Mouse (Mus musculus): Measurements from ENCODE around the gene Stab1.
A peak's percentile ranks its signal among the peaks of the same experiment; 100 is the strongest.

Gene Stab1

GRCm38 (mm10) chr14:31194891-31195513, 26.6 kb upstream of the Stab1 start:
- DNase-seq (ENCODE audit: low read depth) = no peak

GRCm38 (mm10) chr14:31194441-31194840, 26.0 kb upstream of the Stab1 start:
- DNase-seq (ENCODE audit: low read depth) = no peak

- DNase-seq (ENCODE audit: low read depth) = no peak
Observed at GRCm38 (mm10) chr14:31193791-31194190, 25.4 kb upstream of the Stab1 start.

- peak; percentile 55 for DNase-seq (ENCODE audit: low read depth)
Observed at GRCm38 (mm10) chr14:31191936-31192335, 23.5 kb upstream of the Stab1 start.

GRCm38 (mm10) chr14:31189348-31189747, 20.9 kb upstream of the Stab1 start:
- peak; percentile 45 for DNase-seq (ENCODE audit: low read depth)

- DNase-seq (ENCODE audit: low read depth) = peak; percentile 85
Observed at GRCm38 (mm10) chr14:31188771-31189181, 20.3 kb upstream of the Stab1 start.

- DNase-seq (ENCODE audit: low read depth) = no peak
Observed at GRCm38 (mm10) chr14:31186656-31187055, 18.2 kb upstream of the Stab1 start.

- DNase-seq (ENCODE audit: low read depth) = no peak
Observed at GRCm38 (mm10) chr14:31184195-31184594, 15.8 kb upstream of the Stab1 start.

- DNase-seq (ENCODE audit: low read depth) = no peak
Observed at GRCm38 (mm10) chr14:31183541-31183940, 15.1 kb upstream of the Stab1 start.

GRCm38 (mm10) chr14:31182786-31183290, 14.4 kb upstream of the Stab1 start:
- DNase-seq (ENCODE audit: low read depth) = peak; percentile 52

GRCm38 (mm10) chr14:31181512-31181911, 13.1 kb upstream of the Stab1 start:
- no peak for DNase-seq (ENCODE audit: low read depth)

GRCm38 (mm10) chr14:31179677-31180365, 11.4 kb upstream of the Stab1 start:
- no peak for DNase-seq (ENCODE audit: low read depth)

GRCm38 (mm10) chr14:31177715-31178114, 9.3 kb upstream of the Stab1 start:
- DNase-seq (ENCODE audit: low read depth) = no peak

GRCm38 (mm10) chr14:31177287-31177686, 8.8 kb upstream of the Stab1 start:
- no peak for DNase-seq (ENCODE audit: low read depth)

- DNase-seq (ENCODE audit: low read depth) = no peak
Observed at GRCm38 (mm10) chr14:31173537-31173936, 5.1 kb upstream of the Stab1 start.

- DNase-seq (ENCODE audit: low read depth) = no peak
Observed at GRCm38 (mm10) chr14:31172781-31173455, 4.5 kb upstream of the Stab1 start.

GRCm38 (mm10) chr14:31171821-31172220, 3.4 kb upstream of the Stab1 start:
- DNase-seq (ENCODE audit: low read depth) = no peak

GRCm38 (mm10) chr14:31171386-31171785, 2.9 kb upstream of the Stab1 start:
- DNase-seq (ENCODE audit: low read depth) = no peak

GRCm38 (mm10) chr14:31170963-31171362, 2.5 kb upstream of the Stab1 start:
- no peak for DNase-seq (ENCODE audit: low read depth)

GRCm38 (mm10) chr14:31169508-31169907, 1.1 kb upstream of the Stab1 start:
- peak; percentile 36 for DNase-seq (ENCODE audit: low read depth)

GRCm38 (mm10) chr14:31166827-31167226, 1.6 kb downstream of the Stab1 start:
- DNase-seq (ENCODE audit: low read depth) = no peak

- peak; percentile 89 for DNase-seq (ENCODE audit: low read depth)
Observed at GRCm38 (mm10) chr14:31165991-31166630, 2.3 kb downstream of the Stab1 start.
